Mouse (Mus musculus) forebrain, embryonic 16.5 days (tissue): Measurements from ENCODE around the gene Arpp21. TPM values are rescaled to one million over a fixed set of nuclear protein-coding genes. Genes with fewer than 3 reads are reported as not detected.

Experiments
- ATAC-seq: fragments of 200-750 bp; cut with Nextera tagmentation; 2 replicates; pipeline ENCODE4 v1.8.0; 2017; ENCODE audit warnings: mild to moderate bottlenecking, moderate library complexity
- H3K27ac ChIP-seq: fragments of 300-500 bp; sonication (generic); 2 replicates; pipeline ENCODE4 v1.5.1; 2014; ENCODE audit warnings: low read length, control low read depth
- H3K27me3 ChIP-seq: fragments of 300-500 bp; sonication (generic); replicated peaks from 2 replicates; pipeline ENCODE4 v1.6.1; 2014; ENCODE audit warnings: low read length; ENCODE audit not compliant: control insufficient read depth, insufficient read depth
- H3K36me3 ChIP-seq: fragments of 300-500 bp; sonication (generic); 2 replicates; pipeline ENCODE4 v1.6.1; 2014; ENCODE audit not compliant: control insufficient read depth, insufficient read depth
- H3K4me1 ChIP-seq: fragments of 300-500 bp; sonication (generic); replicated peaks from 2 replicates; pipeline ENCODE4 v1.6.1; 2014; ENCODE audit warnings: low read length; ENCODE audit not compliant: control insufficient read depth, insufficient read depth
- H3K4me2 ChIP-seq: fragments of 300-500 bp; sonication (generic); 2 replicates; pipeline ENCODE4 v1.6.1; 2014; ENCODE audit warnings: mild to moderate bottlenecking, low read length, control low read depth
- H3K4me3 ChIP-seq: fragments of 300-500 bp; sonication (generic); replicated peaks from 2 replicates; pipeline ENCODE4 v1.5.1; 2014; ENCODE audit warnings: mild to moderate bottlenecking, low read length, control low read depth
- H3K9ac ChIP-seq: fragments of 300-500 bp; sonication (generic); replicated peaks from 2 replicates; pipeline ENCODE4 v1.6.1; 2014; ENCODE audit warnings: low read depth, low read length, control low read depth
- H3K9me3 ChIP-seq: fragments of 300-500 bp; sonication (generic); 2 replicates; pipeline ENCODE4 v1.6.1; 2016; ENCODE audit warnings: low read length; ENCODE audit not compliant: control insufficient read depth
- WGBS: fragments of 180-500 bp; shearing (Covaris S2); extraction: QIAGEN DNeasy Blood & Tissue Kit; methylation state at CpG from one replicate; pipeline ENCODE4 v1.1.7; 2014; 5-methylcytosine and 5-hydroxymethylcytosine counted together
- polyA plus RNA-seq: library from polyadenylated mRNA; unstranded; fragments of >200 nt; fragmentation: Nextera tagmentation; extraction: Ambion mirVana; gene quantifications from 2 replicates; pipeline ENCODE4 v1.2.1, GENCODE M21; 2015

Arpp21 gene
- polyA plus RNA-seq, 1 experiment from 2014 or later: 115 TPM

GRCm38 (mm10) chr9:112111610-112112009, 124.1 kb downstream of the Arpp21 start:
- H3K36me3 ChIP-seq: no peaks in the 10 kb centered on the region
- WGBS: 95% methylated on average over 5 of the region's 5 CpGs
- H3K4me2 ChIP-seq: no peak overlapping the region
- no peak overlapping the region for H3K27ac ChIP-seq
- no peak for ATAC-seq
- H3K4me1 ChIP-seq: no peaks in the 10 kb centered on the region
- no peaks in the 10 kb centered on the region for H3K27me3 ChIP-seq
- no peak overlapping the region for H3K4me3 ChIP-seq
- no peak overlapping the region for H3K9ac ChIP-seq
- H3K9me3 ChIP-seq: no peaks in the 10 kb centered on the region

GRCm38 (mm10) chr9:112102852-112103192, 132.9 kb downstream of the Arpp21 start:
- Histone ChIP-seq H3K4me2 (no peak overlapping the region), H3K9ac (no peak overlapping the region), H3K36me3 (no peaks in the 10 kb centered on the region), H3K9me3 (no peaks in the 10 kb centered on the region), H3K27me3 (no peaks in the 10 kb centered on the region), H3K4me3 (no peak overlapping the region), H3K4me1 (peaks cover 21% of the 10 kb centered on the region), H3K27ac (peak overlapping the region; percentile 90)
- no peak; the same call in 1 of the 2 replicates for ATAC-seq
- WGBS: 40% methylated on average over 2 of the region's 2 CpGs

GRCm38 (mm10) chr9:112102155-112102851, 133.4 kb downstream of the Arpp21 start:
- Histone ChIP-seq H3K27ac (peak overlapping the region; percentile 90), H3K9me3 (no peaks in the 10 kb centered on the region), H3K27me3 (no peaks in the 10 kb centered on the region), H3K4me1 (peaks cover 21% of the 10 kb centered on the region), H3K36me3 (no peaks in the 10 kb centered on the region), H3K4me2 (no peak overlapping the region), H3K9ac (no peak overlapping the region), H3K4me3 (no peak overlapping the region)
- 28% methylated on average over 6 of the region's 6 CpGs for WGBS
- peak; percentile 94 for ATAC-seq

- peaks cover 21% of the 10 kb centered on the region for H3K4me1 ChIP-seq
- no peaks in the 10 kb centered on the region for H3K36me3 ChIP-seq
- H3K27me3 ChIP-seq: no peaks in the 10 kb centered on the region
- H3K9me3 ChIP-seq: no peaks in the 10 kb centered on the region
- no peak overlapping the region for H3K4me2 ChIP-seq
- H3K4me3 ChIP-seq: no peak overlapping the region
- no peak for ATAC-seq
- 54% methylated on average over 3 of the region's 3 CpGs for WGBS
- peak overlapping the region; percentile 84 for H3K27ac ChIP-seq
- H3K9ac ChIP-seq: no peak overlapping the region
These were observed 134.7 kb downstream of the Arpp21 start for GRCm38 (mm10) chr9:112100841-112101595.

GRCm38 (mm10) chr9:112098267-112098666, 137.5 kb downstream of the Arpp21 start:
- no peak overlapping the region for H3K27ac ChIP-seq
- ATAC-seq: no peak
- 77% methylated on average over 6 of the region's 6 CpGs for WGBS

GRCm38 (mm10) chr9:112095708-112096107, 140.0 kb downstream of the Arpp21 start:
- no peak overlapping the region for H3K9ac ChIP-seq
- H3K27me3 ChIP-seq: no peaks in the 10 kb centered on the region
- H3K36me3 ChIP-seq: no peaks in the 10 kb centered on the region
- ATAC-seq: no peak
- 0 out of 2 replicates have a peak, but pooled peaks cover 6% of the 10 kb centered on the region for H3K4me1 ChIP-seq
- H3K4me3 ChIP-seq: no peak overlapping the region
- WGBS: 88% methylated on average over 5 of the region's 5 CpGs
- no peaks in the 10 kb centered on the region for H3K9me3 ChIP-seq
- no peak overlapping the region for H3K4me2 ChIP-seq
- H3K27ac ChIP-seq: no peak overlapping the region

More at GRCm38 (mm10) chr9:112098267-112098666, 137.5 kb downstream of the Arpp21 start:
- Histone ChIP-seq H3K27me3 (no peaks in the 10 kb centered on the region), H3K4me3 (no peak overlapping the region), H3K9me3 (no peaks in the 10 kb centered on the region), H3K4me1 (peaks cover 18% of the 10 kb centered on the region), H3K36me3 (no peaks in the 10 kb centered on the region), H3K9ac (no peak overlapping the region), H3K4me2 (no peak overlapping the region)

GRCm38 (mm10) chr9:112095198-112095597, 140.5 kb downstream of the Arpp21 start:
- H3K4me2 ChIP-seq: no peak overlapping the region

GRCm38 (mm10) chr9:112078903-112079302, 156.8 kb downstream of the Arpp21 start:
- WGBS: 94% methylated on average over 2 of the region's 2 CpGs
- Histone ChIP-seq H3K4me3 (no peak overlapping the region), H3K4me2 (no peak overlapping the region), H3K36me3 (no peaks in the 10 kb centered on the region), H3K9ac (no peak overlapping the region), H3K27ac (no peak overlapping the region), H3K4me1 (peaks cover 8% of the 10 kb centered on the region), H3K27me3 (no peaks in the 10 kb centered on the region), H3K9me3 (no peaks in the 10 kb centered on the region)
- no peak for ATAC-seq

More at GRCm38 (mm10) chr9:112095198-112095597, 140.5 kb downstream of the Arpp21 start:
- 72% methylated on average over 2 of the region's 2 CpGs for WGBS
- Histone ChIP-seq H3K4me1 (0 out of 2 replicates have a peak, but pooled peaks cover 4% of the 10 kb centered on the region), H3K27ac (no peak overlapping the region), H3K4me3 (no peak overlapping the region), H3K27me3 (no peaks in the 10 kb centered on the region), H3K9ac (no peak overlapping the region), H3K9me3 (no peaks in the 10 kb centered on the region), H3K36me3 (no peaks in the 10 kb centered on the region)
- ATAC-seq: no peak

GRCm38 (mm10) chr9:112078453-112078852, 157.3 kb downstream of the Arpp21 start:
- 71% methylated on average over 4 of the region's 4 CpGs for WGBS
- no peak overlapping the region for H3K27ac ChIP-seq
- no peaks in the 10 kb centered on the region for H3K27me3 ChIP-seq
- H3K4me1 ChIP-seq: peaks cover 8% of the 10 kb centered on the region
- no peak overlapping the region for H3K4me3 ChIP-seq
- ATAC-seq: no peak
- no peak overlapping the region for H3K4me2 ChIP-seq
- H3K9me3 ChIP-seq: no peaks in the 10 kb centered on the region
- no peak overlapping the region for H3K9ac ChIP-seq
- H3K36me3 ChIP-seq: no peaks in the 10 kb centered on the region
